Mouse (Mus musculus): ENCODE measurements at regions not wholly inside any gene's neighbourhood (a gene's known extent, or its start where the extent isn't known, plus 50 kb on each side); places are given as distances from the start of the nearest gene placed in this dataset.

GRCm38 (mm10) chr1:154027303-154027702 lies 127.3 kb upstream of the Teddm2 start:
- TF ChIP-seq EP300 (IDR thresholded peaks at IDR 0.05; ENCODE audit: low read depth) (no peak), CTCF (IDR thresholded peaks at IDR 0.05; ENCODE audit: low read depth) (no peak)
